Mouse (Mus musculus) heart, postnatal 0 days (tissue): ENCODE measurements around the gene Pdzph1.

ENCODE experiments used
- CTCF ChIP-seq: IDR thresholded peaks from 2 replicates; pipeline ENCODE4 v1.5.1; 2016; ENCODE audit warnings: antibody characterized with exemption, control low read depth, low read depth
- EP300 ChIP-seq: IDR thresholded peaks from 2 replicates; pipeline ENCODE4 v1.6.1; 2016; ENCODE audit warnings: antibody characterized with exemption, low read depth

- TF ChIP-seq CTCF (no peak), EP300 (no peak)
These were observed 58.2 kb downstream of the Pdzph1 start for GRCm38 (mm10) chr17:58932983-58933280.
